11 mouse cellular contexts compared by ENCODE assay signal in the genomic region with DNA sequence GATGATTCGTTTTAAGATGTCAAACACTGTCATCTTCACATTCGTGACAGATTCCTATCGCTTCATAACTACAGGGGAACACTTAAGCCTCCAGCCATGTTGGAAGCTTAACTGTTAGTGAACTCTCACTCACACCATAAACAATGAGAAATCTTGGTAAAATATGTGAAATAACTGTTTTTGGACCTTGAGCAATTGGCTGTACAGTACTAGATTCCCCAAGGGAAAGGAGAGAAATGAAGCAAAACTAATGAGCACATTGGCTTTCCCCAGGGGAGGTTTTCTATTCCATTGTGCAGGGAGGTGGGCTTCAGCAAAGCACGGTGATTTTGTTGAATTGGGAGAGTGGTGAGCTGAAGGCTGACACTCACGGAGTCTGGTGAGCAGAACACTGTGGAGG.
"Had no signal": no experiment of that assay in that cellular context is flagged by ENCODE, and none has a peak within 500 bp of the region (broad histone marks: within the 10 kb centered on the region; RNA-seq: fewer than 3 reads in every experiment).

No protein-coding gene starts in this region.

- H3K9me3 ChIP-seq: limb, embryonic 15.5 days; liver, embryonic 12.5 days; midbrain, embryonic 10.5 days; neural tube, embryonic 12.5 days had no signal

- H3K4me2 ChIP-seq: limb, embryonic 15.5 days; liver, embryonic 12.5 days; neural tube, embryonic 12.5 days had no signal

- DNase-seq: kidney, adult 8-10 months; kidney, postnatal 25 days; layer of hippocampus, postnatal 36 days; lung, postnatal 4 days; midbrain, embryonic 14.5 days; thymus, postnatal 36 days had no signal

- H3K4me3 ChIP-seq: limb, embryonic 15.5 days; liver, embryonic 12.5 days; midbrain, embryonic 10.5 days; myocyte; neural tube, embryonic 12.5 days had no signal

- H3K4me1 ChIP-seq: limb, embryonic 15.5 days; liver, embryonic 12.5 days; midbrain, embryonic 10.5 days; neural tube, embryonic 12.5 days had no signal

- ATAC-seq: liver, embryonic 12.5 days had no signal

- H3K27ac ChIP-seq: limb, embryonic 15.5 days; liver, embryonic 12.5 days; midbrain, embryonic 10.5 days; neural tube, embryonic 12.5 days had no signal

- H3K36me3 ChIP-seq: limb, embryonic 15.5 days; liver, embryonic 12.5 days; midbrain, embryonic 10.5 days; neural tube, embryonic 12.5 days had no signal

- H3K9ac ChIP-seq: limb, embryonic 15.5 days; liver, embryonic 12.5 days; neural tube, embryonic 12.5 days had no signal

- H3K27me3 ChIP-seq: limb, embryonic 15.5 days; liver, embryonic 12.5 days; neural tube, embryonic 12.5 days had no signal
